Mouse (Mus musculus): ENCODE results near the gene Tigd3. TPM values are rescaled to one million over a fixed set of nuclear protein-coding genes. Genes with fewer than 3 reads are reported as not detected.
"Not testable (repeated sequence)": the region's sequence is repeated elsewhere in the genome, so short reads cannot be mapped to it uniquely, and the experiment has no call there.

Gene Tigd3
- polyA plus RNA-seq, 1 experiment from 2014 or later = 7.4 TPM

DNA sequence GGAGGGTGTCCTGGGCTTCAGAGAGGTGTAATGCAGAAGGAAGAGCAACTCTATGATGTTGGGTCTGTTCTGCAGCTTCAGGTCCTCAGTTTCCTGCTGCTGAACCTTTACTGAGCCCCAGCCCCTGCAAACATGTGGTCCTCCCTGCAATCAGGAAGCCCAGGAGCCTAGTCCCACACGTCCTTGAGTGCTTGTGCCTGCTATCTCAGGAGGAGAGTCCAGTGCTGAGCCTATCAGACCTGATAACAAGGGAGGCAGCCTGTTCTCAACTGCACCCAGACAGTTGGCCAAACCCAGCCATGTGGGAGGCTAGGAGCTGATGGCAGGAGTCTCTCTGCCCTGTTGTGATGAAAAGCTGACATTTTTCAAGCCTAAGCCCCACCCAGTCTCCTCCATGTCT, 10.0 kb downstream of the Tigd3 start:
- Histone ChIP-seq H3K4me3 (no peak overlapping the region), H3K4me1 (no peaks in the 10 kb centered on the region), H3K36me3 (replicated peaks) (no peaks in the 10 kb centered on the region), H3K9me3 (no peaks in the 10 kb centered on the region), H3K27me3 (replicated peaks; ENCODE audit: low read depth, poor library complexity, severe bottlenecking) (no peaks in the 10 kb centered on the region), H3K27ac (replicated peaks) (no peak overlapping the region)
- WGBS = 71% methylated on average over 1 of the region's 1 CpGs
- DNase-seq (ENCODE audit: low spot score) = no peak

DNA sequence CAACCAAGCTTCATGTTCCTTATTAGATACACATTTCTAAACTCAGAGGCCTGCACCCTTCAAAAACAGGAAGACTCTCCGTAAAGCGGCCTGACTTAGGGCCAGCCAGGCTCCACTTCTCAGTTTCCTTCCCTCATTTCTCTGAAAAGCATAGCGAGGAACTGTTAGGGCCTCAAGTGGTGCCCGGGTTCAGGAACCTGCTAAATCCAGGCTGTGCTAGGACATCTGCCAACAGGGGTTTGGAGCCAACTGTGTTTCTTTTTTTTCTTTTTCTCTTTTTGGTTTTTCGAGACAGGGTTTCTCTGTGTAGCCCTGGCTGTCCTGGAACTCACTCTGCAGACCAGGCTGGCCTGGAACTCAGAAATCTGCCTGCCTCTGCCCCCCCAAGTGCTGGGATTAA, 11.9 kb downstream of the Tigd3 start:
- not testable (repeated sequence) for H3K9me3 ChIP-seq; H3K27me3 ChIP-seq (replicated peaks; ENCODE audit: low read depth, poor library complexity, severe bottlenecking); DNase-seq (ENCODE audit: low spot score); H3K4me3 ChIP-seq; H3K36me3 ChIP-seq (replicated peaks); H3K27ac ChIP-seq (replicated peaks)
- 88% methylated on average over 5 of the region's 5 CpGs for WGBS
- H3K4me1 ChIP-seq = peaks cover 16% of the 10 kb centered on the region

DNA sequence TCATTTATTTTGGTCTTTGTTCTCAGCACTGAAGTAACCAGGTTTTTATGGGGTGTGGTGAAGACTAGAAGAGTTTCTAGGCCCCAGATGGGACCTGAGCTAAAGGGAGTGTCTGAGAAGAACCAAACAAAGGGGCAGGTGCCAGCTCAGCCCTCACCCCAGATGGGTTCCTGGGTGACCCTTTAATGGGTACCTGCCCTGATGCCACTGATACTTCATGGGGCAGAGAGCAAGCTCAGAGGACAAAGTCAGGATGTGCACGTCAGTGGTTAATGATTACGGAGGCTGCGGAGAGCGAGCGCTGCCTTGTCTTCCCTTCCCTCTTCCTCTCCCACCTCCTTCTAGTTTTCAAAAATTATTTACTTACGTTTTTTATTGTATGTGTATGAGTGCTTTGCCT, 12.8 kb downstream of the Tigd3 start:
- 92% methylated on average over 6 of the region's 6 CpGs for WGBS
- H3K36me3 ChIP-seq (replicated peaks) = no peaks in the 10 kb centered on the region
- H3K9me3 ChIP-seq = no peaks in the 10 kb centered on the region
- no peak overlapping the region for H3K4me3 ChIP-seq
- DNase-seq (ENCODE audit: low spot score) = no peak
- H3K27ac ChIP-seq (replicated peaks) = no peak overlapping the region
- no peaks in the 10 kb centered on the region for H3K27me3 ChIP-seq (replicated peaks; ENCODE audit: low read depth, poor library complexity, severe bottlenecking)
- H3K4me1 ChIP-seq = peaks cover 16% of the 10 kb centered on the region

DNA sequence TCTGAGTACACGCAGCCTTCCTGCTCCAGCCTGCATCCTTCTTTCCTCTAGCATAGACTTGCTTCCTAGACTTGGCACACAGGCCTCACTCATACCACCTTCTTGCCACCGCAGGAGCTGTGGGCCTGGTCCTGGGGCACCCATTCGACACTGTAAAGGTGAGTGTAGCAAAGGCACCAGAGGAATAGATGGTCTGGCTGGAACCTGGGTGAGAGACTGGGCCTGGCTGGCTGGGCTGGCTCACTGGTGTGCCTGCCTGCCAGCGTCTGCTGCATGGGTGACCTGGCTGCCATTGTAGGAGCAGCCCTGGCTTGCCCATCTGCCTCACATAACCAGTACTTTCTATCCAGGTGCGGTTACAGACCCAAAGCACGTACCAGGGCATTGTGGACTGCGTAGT, 14.2 kb downstream of the Tigd3 start:
- Histone ChIP-seq H3K27ac (replicated peaks) (no peak overlapping the region), H3K4me3 (no peak overlapping the region), H3K4me1 (peaks cover 23% of the 10 kb centered on the region), H3K9me3 (no peaks in the 10 kb centered on the region), H3K27me3 (replicated peaks; ENCODE audit: low read depth, poor library complexity, severe bottlenecking) (no peaks in the 10 kb centered on the region), H3K36me3 (replicated peaks) (no peaks in the 10 kb centered on the region)
- DNase-seq (ENCODE audit: low spot score) = no peak
- WGBS = 89% methylated on average over 7 of the region's 7 CpGs

DNA sequence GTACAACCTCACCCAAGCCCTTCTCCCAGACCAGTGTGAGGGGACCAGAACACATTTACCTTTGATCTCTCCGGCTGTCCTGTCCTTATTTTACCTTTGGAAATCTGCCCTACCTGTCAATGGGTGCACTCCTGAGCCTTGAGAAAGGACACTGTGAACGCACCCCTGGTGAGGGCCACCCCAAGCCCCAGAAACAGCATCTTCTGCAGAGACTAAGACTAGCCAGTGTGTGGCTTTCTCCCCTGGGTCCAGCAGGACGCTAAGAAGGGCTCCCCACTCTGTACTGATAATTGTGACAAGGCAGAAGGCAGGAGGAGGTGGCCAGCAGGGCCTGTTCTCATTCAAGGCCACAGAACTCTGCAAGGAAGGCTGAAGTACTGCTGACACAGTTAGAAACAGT, 15.0 kb downstream of the Tigd3 start:
- Histone ChIP-seq H3K9me3 (no peaks in the 10 kb centered on the region), H3K36me3 (replicated peaks) (no peaks in the 10 kb centered on the region), H3K4me1 (peaks cover 31% of the 10 kb centered on the region), H3K27me3 (replicated peaks; ENCODE audit: low read depth, poor library complexity, severe bottlenecking) (no peaks in the 10 kb centered on the region), H3K27ac (replicated peaks) (no peak overlapping the region), H3K4me3 (0 out of 2 replicates have a peak overlapping the region, but pooled peaks have one; percentile 31)
- DNase-seq (ENCODE audit: low spot score) = no peak
- WGBS = 81% methylated on average over 3 of the region's 3 CpGs

DNA sequence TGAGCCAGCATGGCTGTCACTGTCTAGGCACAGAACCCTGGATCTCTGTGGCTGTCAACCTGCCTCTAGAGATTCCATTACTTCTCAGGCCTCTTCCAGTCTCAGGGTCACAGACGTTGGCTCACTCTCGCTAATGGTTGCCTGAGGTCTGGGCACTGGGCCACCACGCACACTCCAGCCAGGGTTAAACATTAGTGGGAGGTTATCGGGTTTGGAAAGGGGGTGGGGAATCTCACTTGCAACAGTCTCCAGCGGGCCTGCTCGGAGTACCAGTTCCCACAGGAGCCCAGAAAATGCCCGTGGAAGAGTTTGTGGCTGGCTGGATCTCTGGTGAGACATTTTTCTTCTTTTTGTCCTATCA, 15.6 kb downstream of the Tigd3 start:
- DNase-seq (ENCODE audit: low spot score) = no peak
- no peaks in the 10 kb centered on the region for H3K9me3 ChIP-seq
- H3K27ac ChIP-seq (replicated peaks) = peak overlapping the region; percentile 58; the same call in 1 of the 2 replicates
- peak overlapping the region; percentile 31; the same call in 1 of the 2 replicates for H3K4me3 ChIP-seq
- no peaks in the 10 kb centered on the region for H3K36me3 ChIP-seq (replicated peaks)
- 85% methylated on average over 7 of the region's 7 CpGs for WGBS
- peaks cover 37% of the 10 kb centered on the region for H3K4me1 ChIP-seq
- no peaks in the 10 kb centered on the region for H3K27me3 ChIP-seq (replicated peaks; ENCODE audit: low read depth, poor library complexity, severe bottlenecking)

DNA sequence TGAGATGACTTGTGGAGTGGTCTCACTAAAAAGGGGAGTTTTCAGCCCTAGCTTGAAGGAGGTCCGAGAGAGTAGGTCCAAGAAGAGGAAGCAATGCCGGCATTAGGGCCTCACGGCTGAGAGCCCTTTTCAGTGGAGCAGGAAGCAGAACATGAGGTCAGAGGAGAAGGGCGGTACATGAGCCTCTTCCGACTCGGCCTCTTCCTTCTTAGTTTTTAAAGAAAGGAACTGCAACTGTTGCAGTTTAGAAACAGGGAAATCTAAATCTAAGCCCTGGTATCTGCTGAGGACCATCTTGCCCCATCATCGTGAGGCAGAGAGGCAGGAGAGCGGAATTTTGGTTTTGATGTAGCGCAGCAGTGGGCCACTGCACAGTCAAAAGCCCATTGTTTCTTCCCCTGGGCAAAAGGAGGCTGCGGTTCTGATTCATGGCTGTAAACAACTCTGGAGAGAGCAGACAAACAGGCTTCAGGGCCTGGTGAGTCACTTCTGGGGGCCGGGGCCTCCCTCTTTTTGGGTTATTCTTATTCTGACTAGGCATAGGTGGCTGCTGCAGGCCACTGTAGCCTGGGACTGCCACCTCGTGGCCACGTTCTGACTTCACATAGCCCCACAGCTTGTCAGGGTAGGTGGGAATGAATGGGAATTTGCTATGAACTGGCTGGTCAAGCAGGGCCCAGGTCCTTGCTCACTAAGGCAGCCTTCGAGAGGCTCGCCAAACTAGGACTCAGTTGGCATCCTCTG, 16.2 kb downstream of the Tigd3 start, which contains the start of gene Slc25a45:
Slc25a45 (plus strand) TSS at position 191 of the 744 bp plus-strand sequence.
- no peaks in the 10 kb centered on the region for H3K9me3 ChIP-seq
- peak; percentile 79 for DNase-seq (ENCODE audit: low spot score)
- 47% methylated on average over 15 of the region's 15 CpGs for WGBS
- H3K4me3 ChIP-seq = peak within 1 kb of the TSS; percentile 31; the same call in 1 of the 2 replicates
- peak within 1 kb of the TSS; percentile 58 for H3K27ac ChIP-seq (replicated peaks)
- no peaks in the 10 kb centered on the region for H3K27me3 ChIP-seq (replicated peaks; ENCODE audit: low read depth, poor library complexity, severe bottlenecking)
- peaks cover 5% of the 10 kb centered on the region for H3K36me3 ChIP-seq (replicated peaks)
- peaks cover 42% of the 10 kb centered on the region for H3K4me1 ChIP-seq

DNA sequence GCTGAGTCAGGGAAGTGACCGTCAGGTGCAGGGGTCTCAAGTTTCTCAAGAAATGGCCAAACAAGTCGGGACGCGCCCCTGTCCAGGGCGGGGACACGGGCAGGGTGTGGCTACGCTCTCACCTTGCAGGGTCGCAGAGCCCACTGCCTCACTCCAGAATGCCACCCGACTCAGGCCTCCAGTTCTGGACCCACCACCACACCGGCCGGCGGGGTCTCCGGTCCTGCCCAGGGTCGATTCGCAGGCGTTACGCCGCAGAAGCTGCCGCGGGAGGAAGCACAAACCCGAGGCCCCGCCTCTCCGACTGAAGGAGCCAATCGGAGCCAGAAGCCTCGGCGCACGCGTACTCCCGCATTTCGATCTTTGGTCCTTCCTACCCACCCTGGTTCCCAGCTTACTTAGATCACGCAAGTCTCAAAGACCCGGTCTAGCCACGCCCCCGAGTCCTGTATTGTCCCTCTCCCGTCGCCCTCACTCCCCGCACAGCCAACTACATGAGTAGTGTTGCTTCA, 18.9 kb downstream of the Tigd3 start, which contains the start of gene Frmd8:
Frmd8 (minus strand) TSS at position 306 of the 512 bp plus-strand sequence.
- peak within 1 kb of the TSS; percentile 83 for H3K4me3 ChIP-seq
- H3K36me3 ChIP-seq (replicated peaks) = peaks cover 24% of the 10 kb centered on the region
- H3K27ac ChIP-seq (replicated peaks) = peak within 1 kb of the TSS; percentile 88
- H3K9me3 ChIP-seq = no peaks in the 10 kb centered on the region
- WGBS = under 1% methylated on average over 37 of the region's 37 CpGs
- peak; percentile 93 for DNase-seq (ENCODE audit: low spot score)
- peaks cover 68% of the 10 kb centered on the region for H3K4me1 ChIP-seq
- H3K27me3 ChIP-seq (replicated peaks; ENCODE audit: low read depth, poor library complexity, severe bottlenecking) = no peaks in the 10 kb centered on the region

DNA sequence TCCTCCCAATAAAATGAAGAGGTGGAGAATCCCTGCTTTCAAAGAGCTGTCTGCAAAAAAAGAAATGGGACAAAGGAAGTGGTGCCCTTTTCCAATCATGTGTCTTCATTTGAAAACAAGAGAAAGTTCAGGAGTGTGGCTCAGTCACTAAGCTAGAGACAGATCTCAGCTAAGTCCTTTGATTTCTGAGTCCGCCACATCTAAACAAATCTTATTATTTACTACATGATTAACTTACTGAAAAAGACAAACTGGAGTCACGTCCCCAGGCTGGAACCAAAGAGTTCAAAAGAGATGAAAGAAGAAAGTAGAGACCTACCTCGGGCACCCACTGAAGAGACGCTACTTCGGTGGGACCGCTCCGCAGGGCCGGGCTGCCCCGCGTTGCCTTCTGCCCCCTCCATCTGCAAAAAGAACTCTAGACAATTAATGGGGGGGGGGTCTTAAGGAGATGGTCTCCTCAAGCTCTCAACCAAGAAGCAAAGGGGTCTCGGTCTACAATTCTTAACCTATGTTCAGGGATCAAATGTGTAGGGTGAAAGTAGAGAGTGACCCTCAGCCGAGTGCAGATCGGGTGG, 19.5 kb downstream of the Tigd3 start:
- Histone ChIP-seq H3K27me3 (replicated peaks; ENCODE audit: low read depth, poor library complexity, severe bottlenecking) (no peaks in the 10 kb centered on the region), H3K4me1 (peaks cover 71% of the 10 kb centered on the region), H3K27ac (replicated peaks) (peak overlapping the region; percentile 88), H3K9me3 (no peaks in the 10 kb centered on the region), H3K4me3 (peak overlapping the region; percentile 83), H3K36me3 (replicated peaks) (peaks cover 29% of the 10 kb centered on the region)
- 15% methylated on average over 13 of the region's 13 CpGs for WGBS
- no peak for DNase-seq (ENCODE audit: low spot score)

DNA sequence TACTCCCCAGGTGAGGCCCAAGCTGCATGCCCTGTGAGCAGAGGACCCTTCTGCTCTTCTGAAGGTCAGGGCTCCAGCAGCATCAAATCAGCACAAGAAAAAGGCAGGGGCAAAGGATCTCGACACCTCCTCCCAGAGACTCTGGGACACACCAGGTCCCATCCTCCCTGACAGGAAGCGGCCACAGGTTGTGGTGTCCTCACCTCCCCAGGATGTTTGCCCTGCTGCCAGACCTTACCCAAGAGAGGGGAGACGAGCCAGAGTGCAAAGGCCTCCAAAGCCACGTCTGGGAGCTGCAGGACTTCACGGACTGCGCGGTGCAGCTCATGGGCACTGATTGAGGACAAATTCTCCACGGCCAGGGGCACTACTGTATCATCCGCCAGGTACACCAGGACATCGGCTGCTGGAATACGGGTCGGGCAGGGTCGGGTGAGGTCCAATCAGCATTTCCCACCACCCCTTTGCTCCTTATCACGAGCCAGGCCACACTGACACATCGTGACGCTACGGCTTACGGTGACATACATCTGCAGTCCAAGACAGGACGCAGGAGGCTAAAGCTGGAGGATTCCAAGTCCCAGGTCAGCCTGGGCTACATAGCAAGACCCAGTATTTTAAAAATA, 20.9 kb downstream of the Tigd3 start:
- 89% methylated on average over 19 of the region's 19 CpGs for WGBS

DNA sequence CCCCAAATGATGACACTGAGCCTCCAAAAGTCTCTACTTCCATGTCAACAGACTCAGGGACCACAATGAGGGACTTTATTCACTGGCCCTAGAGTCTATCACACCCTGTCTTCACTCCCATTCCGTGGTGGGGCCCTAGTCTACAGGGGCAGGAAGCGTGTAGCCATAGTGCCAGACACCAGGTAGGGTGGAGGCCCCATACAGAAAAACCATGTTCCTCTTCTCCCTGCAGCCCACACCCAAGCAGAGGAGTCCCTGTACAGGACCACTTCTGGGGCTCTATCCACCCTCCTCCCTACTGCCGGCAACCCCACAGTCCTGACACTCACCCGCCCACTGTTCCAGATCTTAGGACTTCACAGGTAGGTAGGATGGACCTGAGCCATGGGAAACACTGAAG, 21.4 kb downstream of the Tigd3 start:
- Histone ChIP-seq H3K36me3 (replicated peaks) (peaks cover 49% of the 10 kb centered on the region), H3K27ac (replicated peaks) (peak overlapping the region; percentile 30; the same call in 1 of the 2 replicates), H3K4me3 (peak overlapping the region; percentile 83; the same call in 1 of the 2 replicates), H3K9me3 (no peaks in the 10 kb centered on the region), H3K27me3 (replicated peaks; ENCODE audit: low read depth, poor library complexity, severe bottlenecking) (no peaks in the 10 kb centered on the region), H3K4me1 (peaks cover 63% of the 10 kb centered on the region)
- no peak for DNase-seq (ENCODE audit: low spot score)
- 89% methylated on average over 4 of the region's 4 CpGs for WGBS

More for the DNA sequence above, 20.9 kb downstream of the Tigd3 start:
- H3K27ac ChIP-seq (replicated peaks) = peak overlapping the region; percentile 30; the same call in 1 of the 2 replicates
- no peak for DNase-seq (ENCODE audit: low spot score)
- H3K36me3 ChIP-seq (replicated peaks) = peaks cover 44% of the 10 kb centered on the region
- no peaks in the 10 kb centered on the region for H3K9me3 ChIP-seq
- H3K4me3 ChIP-seq = peak overlapping the region; percentile 83; the same call in 1 of the 2 replicates
- H3K4me1 ChIP-seq = peaks cover 64% of the 10 kb centered on the region
- H3K27me3 ChIP-seq (replicated peaks; ENCODE audit: low read depth, poor library complexity, severe bottlenecking) = no peaks in the 10 kb centered on the region

DNA sequence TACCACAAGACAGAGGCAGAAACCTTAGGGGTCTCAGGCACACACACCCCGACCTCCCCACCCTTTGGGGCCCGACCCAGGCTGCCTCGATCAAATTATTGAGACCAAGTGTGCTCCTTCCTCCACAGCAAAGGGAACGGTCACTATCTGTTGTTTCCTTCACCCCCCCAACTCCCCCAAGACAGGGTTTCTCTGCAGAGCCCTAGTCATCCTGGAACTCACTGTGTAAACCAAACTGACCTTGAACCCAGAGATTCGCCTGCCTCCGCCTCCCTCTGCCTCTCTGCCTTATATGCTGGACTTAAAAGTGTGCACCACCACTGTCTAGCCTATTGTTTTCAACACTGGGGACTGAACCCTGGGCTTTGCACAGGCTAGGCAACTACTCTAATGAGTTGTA, 22.3 kb downstream of the Tigd3 start:
- Histone ChIP-seq H3K27ac (replicated peaks) (peak overlapping the region; percentile 89), H3K4me1 (peaks cover 61% of the 10 kb centered on the region), H3K27me3 (replicated peaks; ENCODE audit: low read depth, poor library complexity, severe bottlenecking) (no peaks in the 10 kb centered on the region), H3K9me3 (no peaks in the 10 kb centered on the region), H3K36me3 (replicated peaks) (peaks cover 57% of the 10 kb centered on the region), H3K4me3 (peak overlapping the region; percentile 45)
- DNase-seq (ENCODE audit: low spot score) = no peak
- WGBS = 42% methylated on average over 6 of the region's 6 CpGs
